Mouse (Mus musculus) heart, embryonic 13.5 days (tissue): ENCODE data around the gene Gm21698. TPM values are rescaled to one million over a fixed set of nuclear protein-coding genes. Genes with fewer than 3 reads are reported as not detected.
A peak's percentile ranks its signal among the peaks of the same experiment; 100 is the strongest.
"Not testable (repeated sequence)": the region's sequence is repeated elsewhere in the genome, so short reads cannot be mapped to it uniquely, and the experiment has no call there.

Source experiments
- ATAC-seq: fragments of 200-750 bp; cut with Nextera tagmentation; 2 replicates; pipeline ENCODE4 v1.8.0; 2017; ENCODE audit warnings: moderate TSS enrichment; ENCODE audit not compliant: insufficient number of reproducible peaks, low FRiP score, low TSS enrichment; ENCODE audit errors: extremely low read depth
- H3K27ac ChIP-seq: fragments of 300-500 bp; sonication (generic); replicated peaks from 2 replicates; pipeline ENCODE4 v1.5.1; 2015; ENCODE audit warnings: moderate library complexity, mild to moderate bottlenecking, inconsistent platforms
- H3K27me3 ChIP-seq: fragments of 300-500 bp; sonication (generic); replicated peaks from 2 replicates; pipeline ENCODE4 v1.6.1; 2015; ENCODE audit warnings: mild to moderate bottlenecking, inconsistent platforms
- H3K36me3 ChIP-seq: fragments of 300-500 bp; sonication (generic); 2 replicates; pipeline ENCODE4 v1.6.1; 2015; ENCODE audit warnings: mild to moderate bottlenecking, inconsistent platforms
- H3K4me1 ChIP-seq: fragments of 300-500 bp; sonication (generic); 2 replicates; pipeline ENCODE4 v1.6.1; 2015; ENCODE audit warnings: inconsistent platforms
- H3K4me2 ChIP-seq: fragments of 300-500 bp; sonication (generic); 2 replicates; pipeline ENCODE4 v1.6.1; 2015; ENCODE audit warnings: inconsistent platforms, mild to moderate bottlenecking, moderate library complexity
- H3K4me3 ChIP-seq: fragments of 300-500 bp; sonication (generic); 2 replicates; pipeline ENCODE4 v1.5.1; 2015; ENCODE audit warnings: moderate library complexity, mild to moderate bottlenecking, inconsistent platforms
- H3K9ac ChIP-seq: fragments of 300-500 bp; sonication (generic); 2 replicates; pipeline ENCODE4 v1.6.1; 2015; ENCODE audit warnings: inconsistent platforms, mild to moderate bottlenecking, moderate library complexity
- H3K9me3 ChIP-seq: fragments of 300-500 bp; sonication (generic); 2 replicates; pipeline ENCODE4 v1.6.1; 2016; ENCODE audit warnings: inconsistent platforms
- WGBS: fragments of 180-500 bp; shearing (Covaris S2); methylation state at CpG from one replicate; pipeline ENCODE4 v1.1.7; 2015; ENCODE audit warnings: mixed read lengths; 5-methylcytosine and 5-hydroxymethylcytosine counted together
- polyA plus RNA-seq: library from polyadenylated mRNA; unstranded; fragments of >200 nt; fragmentation: Nextera tagmentation; extraction: Ambion mirVana; gene quantifications from 2 replicates; pipeline ENCODE4 v1.2.1, GENCODE M21; 2015

The Gm21698 gene
- polyA plus RNA-seq: 0.05 TPM in 1 of 2 replicates, not detected in the other

DNA sequence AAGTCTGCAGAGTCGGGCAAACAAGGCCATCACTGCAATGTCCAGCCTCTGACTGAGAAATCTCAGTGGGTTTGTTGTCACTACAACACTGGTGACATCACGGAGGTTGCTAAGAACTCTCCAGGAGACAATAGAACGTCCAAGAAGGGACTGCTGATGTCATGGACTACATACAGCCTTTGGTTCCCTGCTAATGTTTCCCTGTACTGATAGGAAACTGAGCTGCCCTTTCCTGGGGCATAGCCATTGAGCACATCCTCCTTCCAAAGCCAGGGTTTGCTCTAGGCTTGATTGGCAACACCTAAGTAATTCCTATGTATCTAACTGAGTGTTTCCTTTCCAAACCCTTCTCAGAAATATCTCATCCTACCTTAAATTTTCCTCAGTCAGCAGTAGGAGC, at the start of gene Gm21698:
Gm21698 (minus strand) TSS at position 101 of the 400 bp plus-strand sequence.
- not testable (repeated sequence) for ATAC-seq
- WGBS: no CpG with 5 or more reads among the region's 3 CpGs

DNA sequence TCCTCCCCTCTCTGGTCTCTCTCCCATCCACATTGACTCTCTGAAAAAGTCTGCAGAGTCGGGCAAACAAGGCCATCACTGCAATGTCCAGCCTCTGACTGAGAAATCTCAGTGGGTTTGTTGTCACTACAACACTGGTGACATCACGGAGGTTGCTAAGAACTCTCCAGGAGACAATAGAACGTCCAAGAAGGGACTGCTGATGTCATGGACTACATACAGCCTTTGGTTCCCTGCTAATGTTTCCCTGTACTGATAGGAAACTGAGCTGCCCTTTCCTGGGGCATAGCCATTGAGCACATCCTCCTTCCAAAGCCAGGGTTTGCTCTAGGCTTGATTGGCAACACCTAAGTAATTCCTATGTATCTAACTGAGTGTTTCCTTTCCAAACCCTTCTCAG, 34.4 kb upstream of the Gm21698 start, which contains the start of gene Gm5862:
Gm5862 (minus strand) TSS at position 101 of the 400 bp plus-strand sequence.
- not testable (repeated sequence) for H3K4me1 ChIP-seq, H3K9ac ChIP-seq, H3K27ac ChIP-seq, H3K27me3 ChIP-seq, H3K4me2 ChIP-seq, ATAC-seq, H3K4me3 ChIP-seq, H3K36me3 ChIP-seq, H3K9me3 ChIP-seq
- no CpG with 5 or more reads among the region's 3 CpGs for WGBS

More for the DNA sequence above, at the start of gene Gm21698:
- H3K4me1 ChIP-seq, H3K4me2 ChIP-seq, H3K36me3 ChIP-seq, H3K4me3 ChIP-seq, H3K27me3 ChIP-seq, H3K27ac ChIP-seq, H3K9ac ChIP-seq, H3K9me3 ChIP-seq: not testable (repeated sequence)

DNA sequence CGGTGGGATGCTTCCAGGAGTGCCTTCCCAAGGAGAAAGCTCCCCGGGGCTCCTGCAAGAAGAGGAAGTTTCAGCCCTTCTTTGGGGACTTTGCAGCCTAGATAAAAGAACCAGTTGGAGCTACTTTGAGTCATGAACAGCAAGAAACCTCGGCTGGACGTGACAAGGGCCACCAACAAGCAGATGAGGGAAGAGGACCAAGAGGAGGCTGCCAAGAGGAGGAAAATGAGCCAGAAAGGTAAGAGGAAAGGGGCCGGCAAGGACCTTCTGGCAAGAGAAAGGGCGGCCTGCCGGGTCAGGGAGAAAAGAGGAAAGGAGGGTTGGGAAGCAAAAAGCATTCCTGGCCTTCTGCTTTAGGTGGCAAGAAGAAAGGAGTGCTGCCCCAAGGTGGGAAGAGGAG, 19.2 kb upstream of the Gm21698 start:
- not testable (repeated sequence) for H3K9me3 ChIP-seq, H3K27ac ChIP-seq, ATAC-seq, H3K36me3 ChIP-seq, H3K4me3 ChIP-seq, H3K4me1 ChIP-seq, H3K9ac ChIP-seq
- H3K27me3 ChIP-seq: peaks cover 17% of the 10 kb centered on the region
- WGBS: 47% methylated on average over 7 of the region's 7 CpGs
- H3K4me2 ChIP-seq: peak overlapping the region; percentile 63

DNA sequence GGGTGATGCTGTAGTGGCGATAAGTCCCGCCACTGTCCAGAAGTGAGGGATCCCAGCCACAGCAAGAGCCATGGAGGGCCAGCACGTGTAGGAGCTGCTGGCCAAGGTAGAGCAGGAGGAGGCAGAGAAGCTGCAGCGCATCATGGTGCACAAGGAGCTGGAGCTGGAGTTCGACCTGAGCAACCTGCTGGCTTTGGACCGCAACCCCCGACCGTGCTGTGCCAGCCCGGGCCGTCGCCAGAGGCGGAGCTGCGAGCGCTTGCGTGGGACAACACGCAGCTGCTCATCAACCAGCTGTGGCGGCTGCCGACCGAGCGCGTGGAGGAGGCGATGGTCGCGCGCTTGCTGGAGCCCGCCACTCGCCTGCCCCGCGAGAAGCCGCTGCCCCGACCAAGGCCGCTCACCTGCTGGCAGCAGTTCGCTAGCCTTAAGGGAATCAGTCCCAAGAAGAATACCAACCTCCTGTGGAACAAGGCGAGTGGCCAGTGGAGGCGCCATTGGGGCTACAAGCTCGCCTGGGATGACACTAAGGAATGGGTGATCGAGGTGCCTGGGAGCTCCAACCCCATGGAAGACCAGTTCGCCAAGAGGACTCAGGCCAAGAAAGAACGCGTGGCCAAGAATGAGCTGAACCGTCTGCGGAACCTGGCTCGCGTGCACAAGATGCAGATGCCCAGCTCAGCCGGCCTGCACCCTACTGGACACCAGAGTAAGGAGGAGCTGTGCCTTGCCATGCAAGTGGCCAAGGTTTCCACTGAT, 18.7 kb upstream of the Gm21698 start:
- H3K36me3 ChIP-seq, H3K27ac ChIP-seq, H3K9me3 ChIP-seq, H3K4me1 ChIP-seq: not testable (repeated sequence)
- Histone ChIP-seq H3K9ac (peak overlapping the region; percentile 19; the same call in 1 of the 2 replicates), H3K4me3 (peak overlapping the region; percentile 39), H3K27me3 (peaks cover 17% of the 10 kb centered on the region), H3K4me2 (peak overlapping the region; percentile 63)
- 16% methylated on average over 45 of the region's 45 CpGs for WGBS
- ATAC-seq: peak; percentile 74

DNA sequence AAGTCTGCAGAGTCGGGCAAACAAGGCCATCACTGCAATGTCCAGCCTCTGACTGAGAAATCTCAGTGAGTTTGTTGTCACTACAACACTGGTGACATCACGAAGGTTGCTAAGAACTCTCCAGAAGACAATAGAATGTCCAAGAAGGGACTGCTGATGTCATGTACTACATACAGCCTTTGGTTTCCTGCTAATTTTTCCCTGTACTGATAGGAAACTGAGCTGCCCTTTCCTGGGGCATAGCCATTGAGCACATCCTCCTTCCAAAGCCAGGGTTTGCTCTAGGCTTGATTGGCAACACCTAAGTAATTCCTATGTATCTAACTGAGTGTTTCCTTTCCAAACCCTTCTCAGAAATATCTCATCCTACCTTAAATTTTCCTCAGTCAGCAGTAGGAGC, 16.2 kb upstream of the Gm21698 start, which contains the start of gene Gm1979:
Gm1979 (minus strand) TSS at position 101 of the 400 bp plus-strand sequence.
- not testable (repeated sequence) for H3K4me2 ChIP-seq, H3K4me1 ChIP-seq, ATAC-seq, H3K4me3 ChIP-seq, H3K9ac ChIP-seq, H3K27ac ChIP-seq, H3K9me3 ChIP-seq, H3K36me3 ChIP-seq
- WGBS: 74% methylated on average over 1 of the region's 2 CpGs
- H3K27me3 ChIP-seq: peaks cover 17% of the 10 kb centered on the region

DNA sequence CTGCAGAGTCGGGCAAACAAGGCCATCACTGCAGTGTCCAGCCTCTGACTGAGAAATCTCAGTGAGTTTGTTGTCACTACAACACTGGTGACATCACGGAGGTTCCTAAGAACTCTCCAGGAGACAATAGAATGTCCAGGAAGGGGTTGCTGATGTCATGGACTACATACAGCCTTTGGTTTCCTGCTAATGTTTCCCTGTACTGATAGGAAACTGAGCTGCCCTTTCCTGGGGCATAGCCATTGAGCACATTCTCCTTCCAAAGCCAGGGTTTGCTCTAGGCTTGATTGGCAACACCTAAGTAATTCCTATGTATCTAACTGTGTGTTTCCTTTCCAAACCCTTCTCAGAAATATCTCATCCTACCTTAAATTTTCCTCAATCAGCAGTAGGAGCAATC, 15.9 kb downstream of the Gm21698 start, which contains the start of gene Gm21680:
Gm21680 (minus strand) TSS at position 101 of the 400 bp plus-strand sequence.
- not testable (repeated sequence) for H3K9ac ChIP-seq, H3K36me3 ChIP-seq, H3K4me1 ChIP-seq, H3K4me3 ChIP-seq, H3K4me2 ChIP-seq, H3K27ac ChIP-seq, H3K9me3 ChIP-seq, ATAC-seq, H3K27me3 ChIP-seq
- no CpG with 5 or more reads among the region's 2 CpGs for WGBS

DNA sequence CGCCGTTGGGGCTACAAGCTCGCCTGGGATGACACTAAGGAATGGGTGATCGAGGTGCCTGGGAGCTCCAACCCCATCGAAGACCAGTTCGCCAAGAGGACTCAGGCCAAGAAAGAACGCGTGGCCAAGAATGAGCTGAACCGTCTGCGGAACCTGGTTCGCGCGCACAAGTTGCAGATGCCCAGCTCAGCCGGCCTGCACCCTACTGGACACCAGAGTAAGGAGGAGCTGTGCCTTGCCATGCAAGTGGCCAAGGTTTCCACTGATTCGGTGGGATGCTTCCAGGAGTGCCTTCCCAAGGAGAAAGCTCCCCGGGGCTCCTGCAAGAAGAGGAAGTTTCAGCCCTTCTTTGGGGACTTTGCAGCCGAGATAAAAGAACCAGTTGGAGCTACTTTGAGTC, 31.4 kb downstream of the Gm21698 start:
- H3K27me3 ChIP-seq: peaks cover 13% of the 10 kb centered on the region
- not testable (repeated sequence) for H3K27ac ChIP-seq, H3K9ac ChIP-seq, H3K4me1 ChIP-seq, ATAC-seq, H3K36me3 ChIP-seq, H3K9me3 ChIP-seq
- 45% methylated on average over 17 of the region's 17 CpGs for WGBS
- H3K4me2 ChIP-seq: peak overlapping the region; percentile 59
- H3K4me3 ChIP-seq: peak overlapping the region; percentile 37

DNA sequence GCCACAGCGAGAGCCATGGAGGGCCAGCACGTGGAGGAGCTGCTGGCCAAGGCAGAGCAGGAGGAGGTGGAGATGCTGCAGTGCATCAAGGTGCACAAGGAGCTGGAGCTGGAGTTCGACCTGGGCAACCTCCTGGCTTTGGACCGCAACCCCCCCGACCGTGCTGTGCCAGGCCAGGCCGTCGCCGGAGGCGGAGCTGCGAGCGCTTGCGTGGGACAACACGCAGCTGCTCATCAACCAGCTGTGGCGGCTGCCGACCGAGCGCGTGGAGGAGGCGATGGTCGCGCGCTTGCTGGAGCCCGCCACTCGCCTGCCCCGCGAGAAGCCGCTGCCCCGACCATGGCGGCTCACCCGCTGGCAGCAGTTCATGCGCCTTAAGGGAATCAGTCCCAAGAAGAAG, 31.8 kb downstream of the Gm21698 start:
- not testable (repeated sequence) for H3K9ac ChIP-seq, H3K36me3 ChIP-seq, H3K4me1 ChIP-seq, H3K9me3 ChIP-seq, ATAC-seq, H3K27ac ChIP-seq
- 17% methylated on average over 32 of the region's 32 CpGs for WGBS
- Histone ChIP-seq H3K27me3 (peaks cover 13% of the 10 kb centered on the region), H3K4me3 (peak overlapping the region; percentile 37), H3K4me2 (peak overlapping the region; percentile 59)

DNA sequence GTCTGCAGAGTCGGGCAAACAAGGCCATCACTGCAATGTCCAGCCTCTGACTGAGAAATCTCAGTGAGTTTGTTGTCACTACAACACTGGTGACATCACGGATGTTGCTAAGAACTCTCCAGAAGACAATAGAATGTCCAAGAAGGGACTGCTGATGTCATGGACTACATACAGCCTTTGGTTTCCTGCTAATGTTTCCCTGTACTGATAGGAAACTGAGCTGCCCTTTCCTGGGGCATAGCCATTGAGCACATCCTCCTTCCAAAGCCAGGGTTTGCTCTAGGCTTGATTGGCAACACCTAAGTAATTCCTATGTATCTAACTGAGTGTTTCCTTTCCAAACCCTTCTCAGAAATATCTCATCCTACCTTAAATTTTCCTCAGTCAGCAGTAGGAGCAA, 34.1 kb downstream of the Gm21698 start, which contains the start of gene Gm21671:
Gm21671 (minus strand) TSS at position 101 of the 400 bp plus-strand sequence.
- not testable (repeated sequence) for H3K4me2 ChIP-seq, H3K36me3 ChIP-seq, H3K9ac ChIP-seq, H3K4me1 ChIP-seq, H3K4me3 ChIP-seq, ATAC-seq, H3K9me3 ChIP-seq, H3K27ac ChIP-seq
- H3K27me3 ChIP-seq: peaks cover 13% of the 10 kb centered on the region
- WGBS: 59% methylated on average over 2 of the region's 2 CpGs

DNA sequence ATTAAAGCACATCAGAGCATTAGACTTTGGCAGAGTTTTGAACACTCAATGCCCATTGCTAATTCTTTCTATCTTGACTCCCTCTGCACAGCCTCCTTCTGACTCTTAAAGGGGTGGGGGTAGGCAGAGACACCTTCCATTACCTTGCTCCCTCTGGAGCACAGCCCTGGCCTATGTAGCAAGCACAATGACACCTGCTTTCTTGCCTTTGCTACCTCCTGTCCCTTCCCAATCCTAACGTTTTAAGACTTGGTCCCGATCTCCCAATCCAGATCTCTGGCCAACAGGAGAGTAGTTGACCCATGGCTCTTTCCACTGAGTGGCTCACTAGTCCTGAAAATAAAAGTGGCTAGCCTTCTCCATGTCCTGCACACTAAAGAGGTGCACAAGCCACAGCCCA, 43.1 kb downstream of the Gm21698 start:
- WGBS: 69% methylated on average over 2 of the region's 2 CpGs
- H3K9ac ChIP-seq, ATAC-seq: not testable (repeated sequence)

DNA sequence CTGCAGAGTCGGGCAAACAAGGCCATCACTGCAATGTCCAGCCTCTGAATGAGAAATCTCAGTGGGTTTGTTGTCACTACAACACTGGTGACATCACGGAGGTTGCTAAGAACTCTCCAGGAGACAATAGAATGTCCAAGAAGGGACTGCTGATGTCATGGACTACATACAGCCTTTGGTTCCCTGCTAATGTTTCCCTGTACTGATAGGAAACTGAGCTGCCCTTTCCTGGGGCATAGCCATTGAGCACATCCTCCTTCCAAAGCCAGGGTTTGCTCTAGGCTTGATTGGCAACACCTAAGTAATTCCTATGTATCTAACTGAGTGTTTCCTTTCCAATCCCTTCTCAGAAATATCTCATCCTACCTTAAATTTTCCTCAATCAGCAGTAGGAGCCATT, 46.2 kb downstream of the Gm21698 start, which contains the start of gene Gm21663:
Gm21663 (minus strand) TSS at position 101 of the 400 bp plus-strand sequence.
- H3K4me2 ChIP-seq, H3K27ac ChIP-seq, H3K27me3 ChIP-seq, H3K9me3 ChIP-seq, H3K9ac ChIP-seq, H3K4me3 ChIP-seq, H3K36me3 ChIP-seq, ATAC-seq, H3K4me1 ChIP-seq: not testable (repeated sequence)
- WGBS: 51% methylated on average over 2 of the region's 2 CpGs

More for the DNA sequence above, 43.1 kb downstream of the Gm21698 start:
- H3K4me2 ChIP-seq, H3K9me3 ChIP-seq, H3K36me3 ChIP-seq, H3K4me3 ChIP-seq, H3K27me3 ChIP-seq, H3K4me1 ChIP-seq, H3K27ac ChIP-seq: not testable (repeated sequence)
